In the genomic region with DNA sequence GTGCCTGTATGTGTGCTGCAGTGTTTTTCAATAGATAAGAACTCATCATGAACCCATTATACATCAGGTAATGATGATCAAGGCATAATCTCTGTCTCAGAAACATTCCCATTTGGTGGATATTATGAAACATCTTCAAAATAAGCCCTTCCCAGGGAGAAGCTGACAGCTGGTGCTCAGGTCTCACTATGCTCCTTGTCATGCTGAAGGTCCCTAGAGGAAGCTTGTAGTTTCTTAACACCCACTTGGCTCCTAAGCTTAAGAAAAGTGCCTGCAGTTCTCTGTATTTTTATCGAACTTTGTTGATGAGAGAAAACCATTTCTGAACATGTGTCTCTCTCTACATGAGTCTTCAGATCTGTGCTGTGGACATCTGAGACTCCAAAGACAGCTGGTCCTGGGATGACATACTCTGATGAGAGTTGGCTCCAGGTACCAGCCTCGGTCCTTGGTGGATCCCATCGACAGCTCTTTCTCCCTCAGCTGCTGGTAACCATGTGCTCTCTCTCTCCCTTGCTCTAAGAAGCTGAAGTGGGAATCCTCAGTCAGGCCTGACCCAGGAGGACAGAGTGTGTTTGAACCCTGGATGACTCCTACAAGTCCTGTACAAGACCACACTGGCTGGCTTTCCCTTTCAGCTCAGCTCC, we compare ENCODE assay signal across 19 mouse cellular contexts. TPM values are rescaled to one million over a fixed set of nuclear protein-coding genes. Genes with fewer than 3 reads are reported as not detected.
A peak's percentile ranks its signal among the peaks of the same experiment; 100 is the strongest.
DNase-seq lines count a peak whose midpoint lies in the region; ATAC-seq and TF ChIP-seq lines count a peak whose summit lies in the region.
"Had no signal": no experiment of that assay in that cellular context is flagged by ENCODE, and none has a peak within 500 bp of the region (broad histone marks: within the 10 kb centered on the region; RNA-seq: fewer than 3 reads in every experiment).

No protein-coding gene starts in this region.

- H3K27me3 ChIP-seq in heart, embryonic 16.5 days (ENCODE audit: control insufficient read depth, insufficient read depth, low read length) = no peaks in the 10 kb centered on the region
- H3K27me3 ChIP-seq in heart, embryonic 11.5 days (ENCODE audit: control insufficient read depth, insufficient read depth, low read length) = no peaks in the 10 kb centered on the region
- H3K27me3 ChIP-seq in lung, embryonic 14.5 days (ENCODE audit: insufficient read depth, low read length) = no peaks in the 10 kb centered on the region
- H3K27me3 ChIP-seq in forebrain, embryonic 15.5 days = no peaks in the 10 kb centered on the region
- H3K27me3 ChIP-seq: heart, embryonic 12.5 days; hindbrain, embryonic 15.5 days; limb, embryonic 12.5 days; neural tube, embryonic 15.5 days had no signal

- H3K9me3 ChIP-seq in heart, embryonic 16.5 days (replicated peaks; ENCODE audit: control insufficient read depth, low read length) = no peaks in the 10 kb centered on the region
- no peaks in the 10 kb centered on the region for H3K9me3 ChIP-seq in heart, embryonic 11.5 days (replicated peaks; ENCODE audit: control insufficient read depth, low read length)
- H3K9me3 ChIP-seq in lung, embryonic 14.5 days (ENCODE audit: low read depth, low read length) = no peaks in the 10 kb centered on the region
- no peaks in the 10 kb centered on the region for H3K9me3 ChIP-seq in forebrain, embryonic 15.5 days
- H3K9me3 ChIP-seq: heart, embryonic 12.5 days; hindbrain, embryonic 15.5 days; limb, embryonic 12.5 days; neural tube, embryonic 15.5 days had no signal

- no peak for TF ChIP-seq CTCF in lung, embryonic 14.5 days (IDR thresholded peaks at IDR 0.05; ENCODE audit: low read depth)
- TF ChIP-seq CTCF in gastrocnemius, adult 2 months (IDR thresholded peaks at IDR 0.05) = no peak

- peak overlapping the region; percentile 20; the same call in 1 of the 2 replicates for H3K27ac ChIP-seq in heart, embryonic 16.5 days (ENCODE audit: low read length)
- no peak overlapping the region for H3K27ac ChIP-seq in heart, embryonic 11.5 days (ENCODE audit: low read depth, low read length)
- H3K27ac ChIP-seq in lung, embryonic 14.5 days (ENCODE audit: low read depth) = peak overlapping the region; percentile 86
- 0 out of 2 replicates have a peak overlapping the region, but pooled peaks have one; percentile 21 for H3K27ac ChIP-seq in forebrain, embryonic 15.5 days (replicated peaks)
- no peak overlapping the region for H3K27ac ChIP-seq in gastrocnemius, adult 2 months
- H3K27ac ChIP-seq: limb, embryonic 12.5 days had no signal

- ATAC-seq in heart, embryonic 16.5 days (replicated peaks; ENCODE audit: extremely low read depth, insufficient read depth, low FRiP score) = no peak
- no peak for ATAC-seq in heart, embryonic 11.5 days (replicated peaks; ENCODE audit: insufficient number of reproducible peaks, low FRiP score, low TSS enrichment)
- ATAC-seq in lung, embryonic 14.5 days (ENCODE audit: insufficient read depth) = peak; percentile 11
- ATAC-seq in forebrain, embryonic 15.5 days (replicated peaks) = 0 out of 2 replicates have a peak, but pooled peaks have one; percentile 9
- ATAC-seq: liver, postnatal 0 days had no signal

- peak; percentile 39 for DNase-seq in lung, embryonic 14.5 days
- no peak for DNase-seq in lung, postnatal 10 days
- peak; percentile 54 for DNase-seq in brain, adult 2 months (ENCODE audit: low read depth, low spot score)
- no peak for DNase-seq in thymus, postnatal 0 days (ENCODE audit: low spot score)
- no peak for DNase-seq in gastrocnemius, adult 2 months
- DNase-seq: adrenal gland, postnatal 10 days; embryo, embryonic 11 days; gastrocnemius, postnatal 25 days; liver, postnatal 0 days; thymus, adult 18-20 months had no signal

- H3K9ac ChIP-seq in heart, embryonic 16.5 days (ENCODE audit: low read length) = no peak overlapping the region
- H3K9ac ChIP-seq in heart, embryonic 11.5 days (ENCODE audit: low read depth, low read length) = no peak overlapping the region
- H3K9ac ChIP-seq in lung, embryonic 14.5 days = no peak overlapping the region
- H3K9ac ChIP-seq in forebrain, embryonic 15.5 days (replicated peaks) = no peak overlapping the region
- H3K9ac ChIP-seq: heart, embryonic 12.5 days; hindbrain, embryonic 15.5 days; limb, embryonic 12.5 days; liver, postnatal 0 days; neural tube, embryonic 15.5 days had no signal

- no peak overlapping the region for H3K4me2 ChIP-seq in heart, embryonic 16.5 days (ENCODE audit: low read depth, low read length)
- no peak overlapping the region for H3K4me2 ChIP-seq in heart, embryonic 11.5 days
- no peak overlapping the region for H3K4me2 ChIP-seq in lung, embryonic 14.5 days
- no peak overlapping the region for H3K4me2 ChIP-seq in forebrain, embryonic 15.5 days (replicated peaks)
- H3K4me2 ChIP-seq: heart, embryonic 12.5 days; hindbrain, embryonic 15.5 days; limb, embryonic 12.5 days; neural tube, embryonic 15.5 days had no signal

- H3K4me3 ChIP-seq in heart, embryonic 16.5 days (ENCODE audit: low read length) = no peak overlapping the region
- H3K4me3 ChIP-seq in heart, embryonic 11.5 days (ENCODE audit: low read depth, low read length) = no peak overlapping the region
- H3K4me3 ChIP-seq in lung, embryonic 14.5 days (ENCODE audit: low read depth, low read length) = no peak overlapping the region
- no peak overlapping the region for H3K4me3 ChIP-seq in forebrain, embryonic 15.5 days
- H3K4me3 ChIP-seq in gastrocnemius, adult 2 months = no peak overlapping the region
- H3K4me3 ChIP-seq: heart, embryonic 12.5 days; hindbrain, embryonic 15.5 days; limb, embryonic 12.5 days; neural tube, embryonic 15.5 days had no signal

- H3K4me1 ChIP-seq in heart, embryonic 16.5 days (ENCODE audit: control insufficient read depth, insufficient read depth, low read length) = no peaks in the 10 kb centered on the region
- no peaks in the 10 kb centered on the region for H3K4me1 ChIP-seq in heart, embryonic 11.5 days (ENCODE audit: control insufficient read depth, insufficient read depth, low read length)
- H3K4me1 ChIP-seq in lung, embryonic 14.5 days (ENCODE audit: insufficient read depth) = peaks cover 8% of the 10 kb centered on the region; the same call in 1 of the 2 replicates
- peaks cover 17% of the 10 kb centered on the region for H3K4me1 ChIP-seq in forebrain, embryonic 15.5 days
- H3K4me1 ChIP-seq: heart, embryonic 12.5 days had no signal

- intact Hi-C loops in gastrocnemius, adult 2 months (cut with DNase I) = no loop called here

- 57% methylated on average over 3 of the region's 3 CpGs for WGBS in heart, embryonic 16.5 days
- WGBS in heart, embryonic 11.5 days (ENCODE audit: insufficient replicate concordance) = 69% methylated on average over 3 of the region's 3 CpGs
- 37% methylated on average over 3 of the region's 3 CpGs for WGBS in lung, embryonic 14.5 days
- 57% methylated on average over 3 of the region's 3 CpGs for WGBS in forebrain, embryonic 15.5 days

- no peaks in the 10 kb centered on the region for H3K36me3 ChIP-seq in heart, embryonic 16.5 days (ENCODE audit: control insufficient read depth, insufficient read depth)
- no peaks in the 10 kb centered on the region for H3K36me3 ChIP-seq in heart, embryonic 11.5 days (ENCODE audit: control insufficient read depth, insufficient read depth, low read length)
- peaks cover 24% of the 10 kb centered on the region for H3K36me3 ChIP-seq in lung, embryonic 14.5 days (ENCODE audit: insufficient read depth)
- no peaks in the 10 kb centered on the region for H3K36me3 ChIP-seq in forebrain, embryonic 15.5 days
- H3K36me3 ChIP-seq: heart, embryonic 12.5 days; hindbrain, embryonic 15.5 days; neural tube, embryonic 15.5 days had no signal

RNA-seq across cellular contexts. Expression of gene L1td1, which starts 32.5 kb away (rescaled TPM):
- 0.05 TPM in 1 of 2 replicates, not detected in the other for polyA plus RNA-seq in heart, embryonic 16.5 days (2015; fragmentation: Nextera tagmentation; extraction: Ambion mirVana)
- 0.10 and 0.26 TPM in 2 replicates for polyA plus RNA-seq in heart, embryonic 11.5 days (2014; fragmentation: Nextera tagmentation; extraction: Ambion mirVana)
- polyA plus RNA-seq in lung, embryonic 14.5 days (2014; fragmentation: Nextera tagmentation; extraction: Ambion mirVana) = 0.16 and 0.31 TPM in 2 replicates
- not detected in 2 replicates for polyA plus RNA-seq in forebrain, embryonic 15.5 days (2015; fragmentation: Nextera tagmentation; extraction: Ambion mirVana)
- not detected in 2 replicates for polyA plus RNA-seq in thymus, postnatal 0 days (2015; fragmentation: Nextera tagmentation; extraction: Ambion mirVana)
- not detected for total RNA-seq in gastrocnemius, adult 2 months (2021)
- total RNA-seq: adrenal gland, postnatal 10 days; gastrocnemius, postnatal 25 days had no signal
- polyA plus RNA-seq: C2C12; large intestine, adult 2 months; liver, postnatal 0 days; neural tube, embryonic 15.5 days had no signal

RNA-seq across cellular contexts. Expression of gene Kank4, which starts 58.3 kb away (rescaled TPM):
- polyA plus RNA-seq in heart, embryonic 16.5 days (2015; fragmentation: Nextera tagmentation; extraction: Ambion mirVana) = 0.50 and 0.75 TPM in 2 replicates
- polyA plus RNA-seq in heart, embryonic 11.5 days (2014; fragmentation: Nextera tagmentation; extraction: Ambion mirVana) = 0.72 and 1.1 TPM in 2 replicates
- polyA plus RNA-seq in lung, embryonic 14.5 days (2014; fragmentation: Nextera tagmentation; extraction: Ambion mirVana) = 5.9 and 6.7 TPM in 2 replicates
- polyA plus RNA-seq in forebrain, embryonic 15.5 days (2015; fragmentation: Nextera tagmentation; extraction: Ambion mirVana) = 0.25 and 0.29 TPM in 2 replicates
- 0.10 and 0.17 TPM in 2 replicates for polyA plus RNA-seq in thymus, postnatal 0 days (2015; fragmentation: Nextera tagmentation; extraction: Ambion mirVana)
- 1 to 10 TPM in 1 of 2 experiments, under 1 TPM in 1; 0.69 to 1.3 TPM for total RNA-seq in gastrocnemius, adult 2 months (2021)
- polyA plus RNA-seq: C2C12 had no signal

Comparison
In these comparisons a context has a peak if more than half of its experiments do, and no peak if none do; other contexts are left out.
1. H3K27ac ChIP-seq: peak in heart, embryonic 16.5 days (single experiment), lung, embryonic 14.5 days (single experiment) and forebrain, embryonic 15.5 days (single experiment); none in heart, embryonic 11.5 days (single experiment) and gastrocnemius, adult 2 months (single experiment).
2. DNase-seq: peak in lung, embryonic 14.5 days (single experiment) and brain, adult 2 months (single experiment); none in lung, postnatal 10 days (single experiment), thymus, postnatal 0 days (single experiment) and gastrocnemius, adult 2 months (single experiment).
3. ATAC-seq: peak in lung, embryonic 14.5 days (single experiment) and forebrain, embryonic 15.5 days (single experiment); none in heart, embryonic 16.5 days (single experiment) and heart, embryonic 11.5 days (single experiment).